Mouse (Mus musculus): ENCODE results near the gene Miga1.

- TF ChIP-seq EP300 (IDR thresholded peaks at IDR 0.05; ENCODE audit: low read length) (no peak), NELFE (IDR thresholded peaks at IDR 0.05; ENCODE audit: low read depth, low read length) (no peak), RAD21 (IDR thresholded peaks at IDR 0.05; ENCODE audit: low read depth, low read length) (no peak), POLR2A (IDR thresholded peaks at IDR 0.05; ENCODE audit: low read depth, low read length) (no peak), ZKSCAN1 (IDR thresholded peaks at IDR 0.05; ENCODE audit: borderline replicate concordance, low read depth, low read length) (no peak), CTCF (conservative IDR thresholded peaks at IDR 0.05 in 1 of 2, IDR thresholded peaks at IDR 0.05 in 1 of 2; ENCODE audit: low read depth in 2 of 2, low read length in 2 of 2) (no peak)
Measured at GRCm38 (mm10) chr3:152228843-152229242, 111.4 kb downstream of the Miga1 start.
